Mouse (Mus musculus) bone marrow, adult 2 months (tissue): ENCODE results near the gene Trappc5.

Experiments
- CTCF ChIP-seq: fragments of 200-500 bp; IDR thresholded peaks from 2 replicates; pipeline ENCODE4 v1.5.1; 2011; ENCODE audit warnings: low read length, control low read depth; ENCODE audit not compliant: control insufficient read depth, insufficient read depth
- POLR2A ChIP-seq: fragments of 200-500 bp; IDR thresholded peaks from 2 replicates; pipeline ENCODE4 v1.6.1; 2011; ENCODE audit warnings: low read depth, mild to moderate bottlenecking, control low read depth, low read length, borderline replicate concordance; ENCODE audit not compliant: control insufficient read depth

DNA sequence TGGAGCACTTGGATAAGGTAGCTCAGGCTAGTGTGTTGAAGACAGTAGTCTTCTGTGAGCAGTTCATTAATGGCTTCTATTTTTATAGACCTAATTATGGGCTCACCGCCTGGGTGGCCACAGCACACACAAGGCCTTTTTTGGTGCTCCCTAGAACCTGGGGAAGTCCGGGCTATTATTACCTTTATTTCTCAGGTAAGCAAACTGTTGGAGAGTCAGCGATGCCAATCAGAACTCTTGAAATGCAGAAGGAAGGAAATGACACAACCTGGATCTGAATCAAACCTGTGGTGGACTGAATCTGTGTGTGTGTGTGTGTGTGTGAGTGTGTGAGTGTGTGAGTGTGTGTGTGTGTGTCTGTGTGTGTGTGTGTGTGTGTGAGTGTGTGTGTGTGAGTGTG lies 18.0 kb downstream of the Trappc5 start, which contains the start of gene Fcer2a:
- TF ChIP-seq CTCF (no peak), POLR2A (no peak)
